12 mouse cellular contexts compared by ENCODE assay signal in the genomic region with DNA sequence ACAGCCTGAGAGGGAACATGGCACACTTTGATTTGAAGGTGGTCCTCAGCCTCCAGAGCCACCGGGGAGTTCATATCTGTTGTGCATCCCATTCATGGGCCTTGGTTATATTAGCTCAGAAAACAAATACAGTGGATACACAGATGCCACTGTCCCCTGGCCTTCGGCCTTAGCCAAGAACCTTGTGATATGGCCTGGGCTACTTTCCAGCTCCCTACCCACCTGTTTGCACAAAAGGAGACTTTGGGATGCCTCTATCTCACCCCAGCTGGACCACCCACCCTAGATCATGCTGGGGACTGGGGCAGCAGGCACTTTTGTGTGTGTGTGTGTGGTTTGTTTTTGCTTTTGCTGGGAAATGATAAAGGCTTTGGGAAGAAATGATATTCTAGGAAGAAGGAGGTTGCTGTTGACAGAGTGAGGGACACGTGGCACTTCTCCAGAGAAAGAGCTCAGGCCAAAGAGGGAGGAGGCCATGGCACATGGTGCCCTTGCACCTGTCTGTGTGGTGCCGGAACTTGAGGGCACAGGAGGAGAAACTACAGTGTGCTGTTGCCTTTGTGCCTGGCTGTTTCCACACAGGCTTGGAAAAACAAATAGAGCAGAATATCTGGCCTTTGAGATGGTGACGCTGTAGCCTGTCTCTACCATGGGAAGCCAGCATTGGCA.
DNase-seq lines count a peak whose midpoint lies in the region; ATAC-seq and TF ChIP-seq lines count a peak whose summit lies in the region.
"Had no signal": no experiment of that assay in that cellular context is flagged by ENCODE, and none has a peak within 500 bp of the region (broad histone marks: within the 10 kb centered on the region; RNA-seq: fewer than 3 reads in every experiment).

No protein-coding gene starts in this region.

- intact Hi-C loops in heart, adult 2 months (cut with DNase I): no loop called here

- H3K27me3 ChIP-seq in heart, embryonic 14.5 days (ENCODE audit: control insufficient read depth, insufficient read depth, low read length): no peaks in the 10 kb centered on the region
- no peaks in the 10 kb centered on the region for H3K27me3 ChIP-seq in heart, adult 2 months (ENCODE audit: control insufficient read depth, insufficient read depth, low read length)
- no peaks in the 10 kb centered on the region for H3K27me3 ChIP-seq in lung, embryonic 16.5 days (ENCODE audit: control insufficient read depth, insufficient read depth, low read depth, low read length)

- no peak for DNase-seq in heart, adult 2 months
- no peak for DNase-seq in lung, postnatal 14 days
- DNase-seq in large intestine, adult 2 months (ENCODE audit: low read depth, low spot score): peak; percentile 24
- DNase-seq in testis, postnatal 14 days (ENCODE audit: low spot score): peak; percentile 70
- DNase-seq: gastrocnemius, postnatal 36 days; right cerebral cortex, postnatal 4 days had no signal

- no peak overlapping the region for H3K9ac ChIP-seq in heart, embryonic 14.5 days (ENCODE audit: low read length)
- no peak overlapping the region for H3K9ac ChIP-seq in heart, adult 2 months (ENCODE audit: low read depth, low read length)
- no peak overlapping the region for H3K9ac ChIP-seq in lung, embryonic 16.5 days (ENCODE audit: low read length)

- H3K4me1 ChIP-seq in heart, embryonic 14.5 days (ENCODE audit: control insufficient read depth in 2 of 2, insufficient read depth in 2 of 2, low read length in 2 of 2): peaks cover 17 to 21% of the 10 kb centered on the region in 2 experiments
- H3K4me1 ChIP-seq in heart, adult 2 months (ENCODE audit: control insufficient read depth, insufficient read depth, low read length): peaks cover 3% of the 10 kb centered on the region
- H3K4me1 ChIP-seq in lung, embryonic 16.5 days (replicated peaks; ENCODE audit: control insufficient read depth, insufficient read depth, low read length): peaks cover 14% of the 10 kb centered on the region

- no peaks in the 10 kb centered on the region for H3K9me3 ChIP-seq in heart, embryonic 14.5 days (ENCODE audit: control insufficient read depth, low read length)
- no peaks in the 10 kb centered on the region for H3K9me3 ChIP-seq in lung, embryonic 16.5 days (ENCODE audit: control insufficient read depth, low read length)
- H3K9me3 ChIP-seq: midbrain, embryonic 10.5 days had no signal

- no peak for TF ChIP-seq POLR2A in heart, adult 2 months (IDR thresholded peaks at IDR 0.05; ENCODE audit: insufficient read depth, low read depth, low read length)

- H3K4me3 ChIP-seq in heart, embryonic 14.5 days (ENCODE audit: control insufficient read depth in 1 of 2, insufficient read depth in 1 of 2, low read depth in 1 of 2, low read length in 2 of 2): no peak overlapping the region
- no peak overlapping the region for H3K4me3 ChIP-seq in heart, adult 2 months
- no peak overlapping the region for H3K4me3 ChIP-seq in lung, embryonic 16.5 days (ENCODE audit: low read length)
- H3K4me3 ChIP-seq: midbrain, embryonic 10.5 days had no signal

- H3K4me2 ChIP-seq in heart, embryonic 14.5 days (ENCODE audit: low read length): no peak overlapping the region
- H3K4me2 ChIP-seq in lung, embryonic 16.5 days (ENCODE audit: low read depth, low read length): no peak overlapping the region

- H3K27ac ChIP-seq in heart, embryonic 14.5 days (replicated peaks in 1 of 2; ENCODE audit: control insufficient read depth in 1 of 2, insufficient read depth in 1 of 2, low read depth in 2 of 2, low read length in 2 of 2): peak overlapping the region; percentile 22 to 43; a peak in 2 of 4 replicates
- H3K27ac ChIP-seq in heart, adult 2 months: no peak overlapping the region
- peak overlapping the region; percentile 60 for H3K27ac ChIP-seq in lung, embryonic 16.5 days (ENCODE audit: low read length)
- H3K27ac ChIP-seq: kidney, postnatal 0 days; midbrain, embryonic 10.5 days had no signal

- no peak for TF ChIP-seq CTCF in heart, adult 2 months (IDR thresholded peaks at IDR 0.05)

- TF ChIP-seq EP300 in heart, adult 2 months (IDR thresholded peaks at IDR 0.05; ENCODE audit: insufficient read depth, low read depth, low read length): no peak

- ATAC-seq in heart, embryonic 14.5 days (ENCODE audit: insufficient number of reproducible peaks, insufficient read depth, low FRiP score, low read depth): peak; percentile 44
- peak; percentile 48; the same call in 1 of the 2 replicates for ATAC-seq in lung, embryonic 16.5 days (ENCODE audit: low read depth)
- ATAC-seq in inflammation-experienced regulatory T-cells, adult 6 months: no peak
- ATAC-seq: forebrain, embryonic 16.5 days had no signal

- H3K79me2 ChIP-seq in heart, adult 2 months (replicated peaks; ENCODE audit: control insufficient read depth, insufficient read depth, low read length): no peaks in the 10 kb centered on the region

- WGBS in heart, embryonic 14.5 days: 63% methylated on average over 5 of the region's 5 CpGs
- WGBS in heart, adult 2 months: 47% methylated on average over 5 of the region's 5 CpGs
- WGBS in lung, embryonic 16.5 days: 51% methylated on average over 5 of the region's 5 CpGs
- WGBS in large intestine, adult 2 months: 33% methylated on average over 5 of the region's 5 CpGs

- H3K36me3 ChIP-seq in heart, embryonic 14.5 days (ENCODE audit: control insufficient read depth, insufficient read depth, low read length): no peaks in the 10 kb centered on the region
- no peaks in the 10 kb centered on the region for H3K36me3 ChIP-seq in heart, adult 2 months (ENCODE audit: control insufficient read depth, insufficient read depth, low read length)
- no peaks in the 10 kb centered on the region for H3K36me3 ChIP-seq in lung, embryonic 16.5 days (ENCODE audit: control insufficient read depth, insufficient read depth, low read length)
- H3K36me3 ChIP-seq: midbrain, embryonic 10.5 days had no signal

Comparison
In these comparisons a context has a peak if more than half of its experiments do, and no peak if none do; other contexts are left out.
1. DNase-seq: peak in large intestine, adult 2 months (single experiment) and testis, postnatal 14 days (single experiment); none in heart, adult 2 months (0 of 2) and lung, postnatal 14 days (single experiment).